Mouse (Mus musculus): ENCODE results near the gene Dpm2. TPM values are rescaled to one million over a fixed set of nuclear protein-coding genes. Genes with fewer than 3 reads are reported as not detected.

The Dpm2 gene
- polyA plus RNA-seq (2014; fragmentation: Nextera tagmentation; extraction: Ambion mirVana): 105 and 126 TPM in 2 replicates

DNA sequence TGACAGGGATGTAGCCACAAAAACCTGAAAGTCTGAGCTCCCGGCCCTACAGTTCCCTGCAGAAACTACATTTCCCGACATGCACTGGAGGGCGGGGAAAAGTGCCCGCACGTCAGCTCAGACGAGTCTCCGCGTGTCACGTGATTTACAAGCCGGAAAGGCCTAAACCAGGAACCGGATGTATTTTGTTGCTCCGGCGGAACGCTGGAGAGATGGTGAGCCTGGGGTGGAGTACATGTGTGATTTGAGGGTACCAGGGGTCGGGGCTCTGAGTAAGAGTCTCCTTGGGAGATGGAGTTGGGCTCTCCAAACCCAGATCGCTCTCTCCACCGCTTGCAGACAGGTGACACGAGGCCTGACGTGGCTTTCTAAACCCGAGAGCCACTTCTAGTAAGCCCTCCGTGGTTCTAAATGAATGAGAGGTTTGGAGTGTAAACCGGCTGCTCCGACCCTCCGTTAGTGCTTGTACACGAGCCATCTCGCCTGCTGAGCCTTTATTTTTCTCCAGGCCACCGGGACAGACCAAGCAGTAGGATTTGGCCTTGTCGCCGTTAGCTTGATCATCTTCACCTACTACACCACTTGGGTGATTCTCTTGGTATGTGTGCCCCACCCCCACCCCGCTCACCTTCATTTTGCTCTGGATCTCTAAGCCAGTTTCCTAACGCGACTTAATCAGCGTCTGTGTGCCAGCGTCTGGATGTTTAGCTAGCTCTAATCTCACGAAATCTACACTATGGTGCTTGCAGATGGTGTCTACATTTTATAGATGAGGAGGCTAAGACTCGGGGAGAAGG is at the start of gene Dpm2:
Gene Dpm2, plus strand, starts transcription at position 161 of the 797 bp plus-strand sequence.
- Histone ChIP-seq H3K36me3 (ENCODE audit: control insufficient read depth, insufficient read depth, low read length) (peaks cover 21% of the 10 kb centered on the region), H3K9ac (ENCODE audit: low read depth, low read length) (peak within 1 kb of the TSS; percentile 80), H3K4me3 (ENCODE audit: low read length) (peak within 1 kb of the TSS; percentile 86), H3K27ac (ENCODE audit: low read depth, low read length) (peak within 1 kb of the TSS; percentile 42; the same call in 1 of the 2 replicates), H3K9me3 (ENCODE audit: control insufficient read depth, low read length) (no peaks in the 10 kb centered on the region), H3K4me2 (replicated peaks; ENCODE audit: low read depth, low read length) (peak within 1 kb of the TSS; percentile 85), H3K4me1 (ENCODE audit: control insufficient read depth, insufficient read depth, low read length) (peaks cover 11% of the 10 kb centered on the region), H3K27me3 (ENCODE audit: control insufficient read depth, insufficient read depth, low read length) (no peaks in the 10 kb centered on the region; the same call in 1 of the 2 replicates)
- peak; percentile 81 for ATAC-seq (ENCODE audit: low FRiP score, low TSS enrichment)
- under 1% methylated on average over 36 of the region's 36 CpGs for WGBS

DNA sequence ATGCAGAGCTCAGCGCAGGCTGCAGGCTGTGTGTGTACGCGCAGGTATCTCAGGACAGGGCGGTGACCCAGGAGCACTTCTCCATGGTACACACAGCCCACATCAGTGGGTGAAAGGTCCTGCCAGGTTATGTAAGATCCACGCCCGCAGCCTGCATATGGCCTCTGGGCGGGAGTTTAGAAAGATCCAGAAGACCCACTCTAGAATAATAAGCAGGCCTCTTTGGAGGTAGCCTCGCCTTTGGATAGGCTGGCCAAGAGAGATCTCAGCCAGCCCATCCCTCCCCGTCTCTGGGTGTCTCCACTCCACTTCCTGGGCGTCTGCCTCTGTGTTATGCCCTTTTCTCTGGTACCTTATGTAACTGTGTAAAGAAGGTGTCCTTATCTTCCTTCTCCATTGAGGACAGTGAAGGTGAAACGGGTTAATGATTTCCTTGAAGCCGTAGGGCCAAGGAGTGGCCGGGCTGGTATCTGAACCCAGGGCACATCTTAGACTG is 46.1 kb upstream of the Dpm2 start:
- no peaks in the 10 kb centered on the region for H3K9me3 ChIP-seq (ENCODE audit: control insufficient read depth, low read length)
- no peak for ATAC-seq (ENCODE audit: low FRiP score, low TSS enrichment)

DNA sequence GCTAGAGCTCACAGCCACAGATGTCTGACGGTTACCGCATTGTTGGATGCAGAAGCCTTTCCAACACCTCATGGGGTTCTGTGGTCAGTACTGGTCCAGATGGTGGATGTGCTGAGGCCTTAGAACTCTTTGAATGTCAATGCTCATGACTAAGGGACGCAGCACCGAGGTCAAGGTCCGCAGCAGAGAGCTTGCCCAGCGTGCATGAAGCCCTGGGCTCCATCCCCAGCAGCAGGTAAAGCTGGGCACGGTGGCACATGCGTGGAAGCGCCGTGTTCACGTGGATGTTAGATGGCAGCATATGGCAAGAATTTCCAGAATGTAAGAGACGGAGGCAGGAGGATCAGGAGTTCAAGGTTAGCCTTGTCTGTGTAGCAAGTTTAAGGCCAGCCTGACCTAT is 44.8 kb upstream of the Dpm2 start:
- no peaks in the 10 kb centered on the region for H3K4me1 ChIP-seq (ENCODE audit: control insufficient read depth, insufficient read depth, low read length)
- H3K4me2 ChIP-seq (replicated peaks; ENCODE audit: low read depth, low read length): no peak overlapping the region
- no peaks in the 10 kb centered on the region for H3K9me3 ChIP-seq (ENCODE audit: control insufficient read depth, low read length)
- H3K27me3 ChIP-seq (ENCODE audit: control insufficient read depth, insufficient read depth, low read length): no peaks in the 10 kb centered on the region
- no peak for ATAC-seq (ENCODE audit: low FRiP score, low TSS enrichment)
- WGBS: 91% methylated on average over 12 of the region's 12 CpGs
- no peak overlapping the region for H3K4me3 ChIP-seq (ENCODE audit: low read length)
- no peak overlapping the region for H3K9ac ChIP-seq (ENCODE audit: low read depth, low read length)
- H3K27ac ChIP-seq (ENCODE audit: low read depth, low read length): no peak overlapping the region
- no peaks in the 10 kb centered on the region for H3K36me3 ChIP-seq (ENCODE audit: control insufficient read depth, insufficient read depth, low read length)

More for the DNA sequence above, 46.1 kb upstream of the Dpm2 start:
- WGBS: 85% methylated on average over 13 of the region's 13 CpGs
- H3K4me3 ChIP-seq (ENCODE audit: low read length): no peak overlapping the region
- H3K4me2 ChIP-seq (replicated peaks; ENCODE audit: low read depth, low read length): no peak overlapping the region
- H3K36me3 ChIP-seq (ENCODE audit: control insufficient read depth, insufficient read depth, low read length): no peaks in the 10 kb centered on the region
- no peaks in the 10 kb centered on the region for H3K4me1 ChIP-seq (ENCODE audit: control insufficient read depth, insufficient read depth, low read length)
- H3K27ac ChIP-seq (ENCODE audit: low read depth, low read length): no peak overlapping the region
- H3K9ac ChIP-seq (ENCODE audit: low read depth, low read length): no peak overlapping the region
- no peaks in the 10 kb centered on the region for H3K27me3 ChIP-seq (ENCODE audit: control insufficient read depth, insufficient read depth, low read length)

- no peak overlapping the region for H3K27ac ChIP-seq (ENCODE audit: low read depth, low read length)
- no peaks in the 10 kb centered on the region for H3K9me3 ChIP-seq (ENCODE audit: control insufficient read depth, low read length)
- no peak overlapping the region for H3K4me3 ChIP-seq (ENCODE audit: low read length)
- WGBS: 53% methylated on average over 14 of the region's 14 CpGs
- no peaks in the 10 kb centered on the region for H3K36me3 ChIP-seq (ENCODE audit: control insufficient read depth, insufficient read depth, low read length)
- H3K4me2 ChIP-seq (replicated peaks; ENCODE audit: low read depth, low read length): no peak overlapping the region
- no peaks in the 10 kb centered on the region for H3K27me3 ChIP-seq (ENCODE audit: control insufficient read depth, insufficient read depth, low read length)
- H3K9ac ChIP-seq (ENCODE audit: low read depth, low read length): no peak overlapping the region
- no peaks in the 10 kb centered on the region for H3K4me1 ChIP-seq (ENCODE audit: control insufficient read depth, insufficient read depth, low read length)
- ATAC-seq (ENCODE audit: low FRiP score, low TSS enrichment): no peak
Observed at GRCm38 (mm10) chr2:32527468-32527966, 43.1 kb upstream of the Dpm2 start.

DNA sequence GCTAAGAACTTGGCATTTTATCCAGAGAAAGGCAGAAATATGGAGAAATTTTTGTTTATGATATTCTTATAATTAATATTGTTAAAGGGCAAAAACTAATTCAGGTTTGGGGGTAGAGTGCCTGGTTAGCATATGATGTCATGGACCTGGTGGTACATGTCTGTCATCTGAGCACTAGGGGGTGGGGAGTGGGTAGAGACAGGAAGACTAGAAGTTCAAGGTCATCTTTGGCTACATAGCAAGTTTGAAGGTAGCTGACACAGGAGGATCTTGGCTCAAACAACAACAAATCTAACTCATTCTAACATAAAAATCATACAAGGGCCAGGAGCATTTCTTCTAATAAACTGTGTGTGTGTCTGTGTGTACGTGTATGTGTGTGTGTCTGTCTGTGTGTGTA is 42.3 kb upstream of the Dpm2 start:
- peaks cover 2% of the 10 kb centered on the region; the same call in 1 of the 2 replicates for H3K4me1 ChIP-seq (ENCODE audit: control insufficient read depth, insufficient read depth, low read length)
- H3K27ac ChIP-seq (ENCODE audit: low read depth, low read length): no peak overlapping the region
- H3K36me3 ChIP-seq (ENCODE audit: control insufficient read depth, insufficient read depth, low read length): no peaks in the 10 kb centered on the region
- 93% methylated on average over 1 of the region's 1 CpGs for WGBS
- no peak overlapping the region for H3K4me2 ChIP-seq (replicated peaks; ENCODE audit: low read depth, low read length)
- H3K27me3 ChIP-seq (ENCODE audit: control insufficient read depth, insufficient read depth, low read length): no peaks in the 10 kb centered on the region
- H3K9me3 ChIP-seq (ENCODE audit: control insufficient read depth, low read length): no peaks in the 10 kb centered on the region
- no peak for ATAC-seq (ENCODE audit: low FRiP score, low TSS enrichment)
- H3K9ac ChIP-seq (ENCODE audit: low read depth, low read length): no peak overlapping the region
- H3K4me3 ChIP-seq (ENCODE audit: low read length): no peak overlapping the region

- no peaks in the 10 kb centered on the region for H3K9me3 ChIP-seq (ENCODE audit: control insufficient read depth, low read length)
- peaks cover 13% of the 10 kb centered on the region for H3K4me1 ChIP-seq (ENCODE audit: control insufficient read depth, insufficient read depth, low read length)
- H3K4me3 ChIP-seq (ENCODE audit: low read length): no peak overlapping the region
- H3K27me3 ChIP-seq (ENCODE audit: control insufficient read depth, insufficient read depth, low read length): no peaks in the 10 kb centered on the region
- no peak for ATAC-seq (ENCODE audit: low FRiP score, low TSS enrichment)
- no peak overlapping the region for H3K4me2 ChIP-seq (replicated peaks; ENCODE audit: low read depth, low read length)
- no peak overlapping the region for H3K27ac ChIP-seq (ENCODE audit: low read depth, low read length)
- 72% methylated on average over 2 of the region's 2 CpGs for WGBS
- no peaks in the 10 kb centered on the region for H3K36me3 ChIP-seq (ENCODE audit: control insufficient read depth, insufficient read depth, low read length)
- H3K9ac ChIP-seq (ENCODE audit: low read depth, low read length): no peak overlapping the region
Observed at GRCm38 (mm10) chr2:32530479-32530878, 40.2 kb upstream of the Dpm2 start.

GRCm38 (mm10) chr2:32533163-32533562 is 37.5 kb upstream of the Dpm2 start:
- Histone ChIP-seq H3K27me3 (ENCODE audit: control insufficient read depth, insufficient read depth, low read length) (no peaks in the 10 kb centered on the region), H3K4me2 (replicated peaks; ENCODE audit: low read depth, low read length) (no peak overlapping the region), H3K9me3 (ENCODE audit: control insufficient read depth, low read length) (no peaks in the 10 kb centered on the region), H3K4me3 (ENCODE audit: low read length) (no peak overlapping the region), H3K36me3 (ENCODE audit: control insufficient read depth, insufficient read depth, low read length) (no peaks in the 10 kb centered on the region), H3K27ac (ENCODE audit: low read depth, low read length) (no peak overlapping the region), H3K4me1 (ENCODE audit: control insufficient read depth, insufficient read depth, low read length) (peaks cover 35% of the 10 kb centered on the region), H3K9ac (ENCODE audit: low read depth, low read length) (0 out of 2 replicates have a peak overlapping the region, but pooled peaks have one; percentile 25)
- no peak for ATAC-seq (ENCODE audit: low FRiP score, low TSS enrichment)
- 67% methylated on average over 2 of the region's 2 CpGs for WGBS

DNA sequence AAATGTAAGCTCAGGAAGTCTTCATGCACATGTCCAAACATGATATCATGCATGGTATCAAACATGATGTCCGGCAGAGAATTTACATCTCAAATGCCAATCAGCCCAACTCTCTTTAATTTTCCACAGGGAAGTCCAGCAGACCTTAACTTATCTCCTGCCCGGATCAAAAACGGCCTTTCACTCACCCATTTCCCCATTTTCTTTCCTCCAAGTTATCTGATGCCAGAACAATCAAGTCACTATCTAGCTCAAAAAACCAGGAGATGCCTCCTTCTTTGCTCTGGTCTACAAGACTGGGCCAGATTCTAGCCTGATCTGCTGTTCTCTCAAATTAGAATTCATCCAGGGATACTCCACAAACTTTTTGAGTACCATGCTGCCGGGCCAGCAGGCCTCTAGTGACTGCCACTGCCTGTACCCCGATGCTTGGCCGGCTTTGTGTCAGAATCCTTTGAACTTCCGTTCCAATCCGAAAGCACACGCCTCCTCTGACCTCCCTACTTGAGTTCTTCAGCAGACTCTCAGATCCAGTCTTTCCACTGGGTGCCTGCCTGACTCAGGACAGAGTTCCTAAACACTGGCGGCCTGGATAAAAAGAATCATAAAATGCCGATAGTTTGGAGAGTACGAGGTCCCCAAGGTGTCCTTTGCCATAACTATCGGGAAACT is 36.5 kb upstream of the Dpm2 start:
- ATAC-seq (ENCODE audit: low FRiP score, low TSS enrichment): no peak
- Histone ChIP-seq H3K9me3 (ENCODE audit: control insufficient read depth, low read length) (no peaks in the 10 kb centered on the region), H3K27me3 (ENCODE audit: control insufficient read depth, insufficient read depth, low read length) (no peaks in the 10 kb centered on the region), H3K4me3 (ENCODE audit: low read length) (peak overlapping the region; percentile 64), H3K4me1 (ENCODE audit: control insufficient read depth, insufficient read depth, low read length) (peaks cover 46% of the 10 kb centered on the region), H3K27ac (ENCODE audit: low read depth, low read length) (peak overlapping the region; percentile 90), H3K4me2 (replicated peaks; ENCODE audit: low read depth, low read length) (peak overlapping the region; percentile 63), H3K9ac (ENCODE audit: low read depth, low read length) (peak overlapping the region; percentile 56), H3K36me3 (ENCODE audit: control insufficient read depth, insufficient read depth, low read length) (no peaks in the 10 kb centered on the region)
- 11% methylated on average over 13 of the region's 13 CpGs for WGBS

Measured in kidney, embryonic 14.5 days (tissue).